Mouse (Mus musculus) G1E-ER4 (cell line): Measurements from ENCODE around the gene Stk4. TPM values are rescaled to one million over a fixed set of nuclear protein-coding genes. Genes with fewer than 3 reads are reported as not detected.

Source experiments
- GATA1 ChIP-seq: IDR thresholded peaks from one replicate; pipeline ENCODE4 v1.8.0; 2012; ENCODE audit warnings: low read length, inconsistent platforms
- polyA plus RNA-seq: library from polyadenylated mRNA; stranded (reverse); fragments of >175 nt; gene quantifications from 2 replicates; pipeline ENCODE4 v1.2.3, GENCODE M21; 2012

Gene Stk4
- polyA plus RNA-seq, 1 experiment: 38.3 TPM

GRCm38 (mm10) chr2:164106287-164107035, 36.3 kb downstream of the Stk4 start:
- no peak for TF ChIP-seq GATA1

- TF ChIP-seq GATA1: no peak
These were observed 37.2 kb downstream of the Stk4 start for GRCm38 (mm10) chr2:164107125-164107874.

GRCm38 (mm10) chr2:164108501-164108900, 38.4 kb downstream of the Stk4 start:
- no peak for TF ChIP-seq GATA1

GRCm38 (mm10) chr2:164111546-164111945, 41.4 kb downstream of the Stk4 start:
- no peak for TF ChIP-seq GATA1

- no peak for TF ChIP-seq GATA1
These were observed 43.9 kb downstream of the Stk4 start for GRCm38 (mm10) chr2:164114051-164114450.

- no peak for TF ChIP-seq GATA1
These were observed 45.4 kb downstream of the Stk4 start for GRCm38 (mm10) chr2:164115531-164115930.

- TF ChIP-seq GATA1: no peak
These were observed 49.4 kb downstream of the Stk4 start for GRCm38 (mm10) chr2:164119503-164119902.

GRCm38 (mm10) chr2:164123169-164123766, 53.1 kb downstream of the Stk4 start:
- TF ChIP-seq GATA1: no peak

- no peak for TF ChIP-seq GATA1
These were observed 56.4 kb downstream of the Stk4 start for GRCm38 (mm10) chr2:164126533-164126955.

GRCm38 (mm10) chr2:164127297-164127696, 57.2 kb downstream of the Stk4 start:
- TF ChIP-seq GATA1: no peak

GRCm38 (mm10) chr2:164128576-164129411, 58.7 kb downstream of the Stk4 start:
- no peak for TF ChIP-seq GATA1

- no peak for TF ChIP-seq GATA1
These were observed 61.5 kb downstream of the Stk4 start for GRCm38 (mm10) chr2:164131586-164131985.

GRCm38 (mm10) chr2:164134563-164134962, 64.4 kb downstream of the Stk4 start:
- no peak for TF ChIP-seq GATA1

GRCm38 (mm10) chr2:164135367-164135766, 65.2 kb downstream of the Stk4 start:
- no peak for TF ChIP-seq GATA1

GRCm38 (mm10) chr2:164136393-164136792, 66.3 kb downstream of the Stk4 start:
- no peak for TF ChIP-seq GATA1
